Mouse (Mus musculus): ENCODE data around the gene App.

App gene

DNA sequence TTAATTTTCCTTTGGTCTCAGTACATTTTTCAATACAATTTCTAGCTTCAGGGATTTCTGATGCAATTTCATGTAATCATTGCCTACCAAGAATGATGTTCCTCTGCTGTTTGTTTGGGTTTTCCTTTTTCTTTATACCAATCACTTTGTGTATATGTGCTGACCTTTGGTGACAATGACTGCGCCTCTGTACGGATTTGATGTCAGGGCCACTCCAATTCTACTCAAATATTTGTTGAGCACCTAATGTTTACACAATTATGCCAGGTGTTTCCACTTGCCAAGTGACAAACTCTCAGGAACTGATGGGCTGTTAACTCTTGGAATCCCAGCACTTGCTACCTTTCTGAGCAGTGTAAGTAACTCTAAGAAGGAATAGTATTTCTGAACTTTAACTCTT, 98.2 kb downstream of the App start:
- DNase-seq (ENCODE audit: low read depth), result no peak

GRCm38 (mm10) chr16:85074889-85075288, 98.7 kb downstream of the App start:
- DNase-seq (ENCODE audit: low read depth), result no peak

GRCm38 (mm10) chr16:85072624-85073023, 100.9 kb downstream of the App start:
- no peak for DNase-seq (ENCODE audit: low read depth)

- DNase-seq (ENCODE audit: low read depth), result no peak
Measured at GRCm38 (mm10) chr16:85071791-85072190, 101.8 kb downstream of the App start.

DNA sequence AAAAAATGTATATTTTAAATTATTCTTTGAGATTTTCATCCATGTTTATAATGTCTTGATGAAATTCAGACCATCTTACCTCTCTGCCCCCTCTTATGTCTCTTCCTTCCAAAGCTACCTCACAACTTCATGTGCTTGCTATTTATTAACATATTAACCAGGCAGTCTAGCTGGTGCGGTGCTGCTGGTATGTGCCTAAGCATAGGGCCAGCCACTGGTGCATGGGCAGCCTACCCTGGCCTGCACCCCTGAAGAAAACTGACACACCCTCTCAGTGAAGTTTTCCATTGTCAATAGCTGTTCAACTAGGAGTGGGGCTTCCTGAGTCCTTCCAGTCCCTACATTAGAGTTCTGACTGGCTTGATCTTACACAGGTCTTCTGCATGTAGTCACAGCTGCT, 102.3 kb downstream of the App start:
- no peak for DNase-seq (ENCODE audit: low read depth)

GRCm38 (mm10) chr16:85067254-85067893, 106.2 kb downstream of the App start:
- DNase-seq (ENCODE audit: low read depth), result no peak

- DNase-seq (ENCODE audit: low read depth), result no peak
Measured at GRCm38 (mm10) chr16:85066227-85066626, 107.3 kb downstream of the App start.

- DNase-seq (ENCODE audit: low read depth), result no peak
Measured at GRCm38 (mm10) chr16:85064800-85065199, 108.8 kb downstream of the App start.

DNA sequence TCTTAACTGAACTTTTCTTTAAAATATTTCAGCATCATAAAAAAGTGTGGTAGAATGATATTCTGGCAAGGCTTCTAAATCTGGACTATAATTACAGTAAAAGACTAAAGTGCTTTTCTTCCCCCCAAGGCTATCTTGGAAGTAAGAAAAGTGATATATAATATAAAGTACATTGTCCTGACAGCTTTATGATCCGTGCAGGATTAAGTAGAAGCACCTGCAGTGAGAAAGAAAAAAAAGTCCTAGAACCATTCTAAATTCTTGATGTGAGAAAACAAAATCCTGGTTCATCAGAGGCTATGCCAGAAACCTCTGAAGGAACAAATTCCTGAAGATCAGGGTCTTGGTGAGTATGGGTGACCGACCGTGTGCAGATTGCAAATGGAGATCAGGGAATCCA, 110.8 kb downstream of the App start:
- DNase-seq (ENCODE audit: low read depth), result no peak

GRCm38 (mm10) chr16:85061725-85062124, 111.8 kb downstream of the App start:
- no peak for DNase-seq (ENCODE audit: low read depth)

DNA sequence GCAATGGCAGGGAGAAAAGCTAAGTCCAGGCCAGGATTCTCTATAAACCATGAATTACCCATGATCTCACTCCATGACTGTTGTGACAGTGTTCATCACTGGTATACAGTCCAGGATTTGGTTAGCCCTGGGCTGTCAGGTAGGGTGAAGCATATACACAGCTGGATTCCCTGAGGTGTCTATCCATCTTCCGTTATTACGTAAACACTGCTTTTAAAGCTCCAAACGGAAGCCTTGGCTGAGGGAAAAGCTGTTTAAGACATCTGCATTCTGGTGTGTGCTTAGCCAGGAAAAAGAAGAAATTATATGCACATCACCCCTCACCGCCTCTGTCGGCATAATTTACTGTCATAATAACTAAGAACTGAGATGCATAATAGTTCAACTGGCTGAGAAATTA, 115.4 kb downstream of the App start:
- no peak for DNase-seq (ENCODE audit: low read depth)

- DNase-seq (ENCODE audit: low read depth), result no peak
Measured at GRCm38 (mm10) chr16:85056212-85056611, 117.4 kb downstream of the App start.

DNA sequence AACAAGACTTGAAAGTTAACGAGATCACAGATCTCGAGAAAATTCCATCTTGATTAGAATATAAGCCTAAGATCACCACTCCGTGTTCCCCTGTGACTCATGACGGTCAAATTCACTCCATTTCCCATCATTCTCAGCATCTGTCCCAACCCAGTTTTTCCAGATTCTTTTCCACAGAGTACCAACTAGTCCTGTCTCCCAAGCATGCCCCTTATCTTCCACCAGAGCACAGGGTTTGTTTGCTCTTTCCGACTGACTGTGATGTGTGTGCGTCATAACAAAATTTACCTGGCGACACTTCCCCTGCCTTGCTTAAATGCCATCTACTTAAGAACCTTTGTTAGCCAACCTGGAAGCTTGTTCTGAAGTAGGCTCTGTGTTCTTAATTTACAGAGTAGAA, 119.6 kb downstream of the App start:
- DNase-seq (ENCODE audit: low read depth), result no peak

DNA sequence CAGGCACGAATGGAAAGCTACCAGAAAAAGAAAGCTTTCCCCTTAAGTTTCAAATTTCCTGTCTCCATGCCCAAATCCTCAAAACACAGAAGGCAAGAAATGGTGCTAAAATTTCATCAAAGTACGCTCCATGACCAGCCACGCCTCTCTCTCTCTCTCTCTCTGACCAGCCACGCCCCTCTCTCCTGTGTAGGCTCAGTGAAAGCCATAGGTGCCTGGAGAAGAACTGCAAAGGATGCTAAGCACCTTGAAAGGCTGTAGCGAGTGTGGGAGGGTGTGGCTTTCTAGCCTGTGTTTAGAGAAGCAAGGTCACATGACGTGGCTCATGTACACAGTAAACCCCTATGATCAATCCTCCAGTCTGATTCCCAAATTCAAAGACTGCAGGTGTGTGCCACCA, 126.3 kb downstream of the App start:
- DNase-seq (ENCODE audit: low read depth), result no peak

DNA sequence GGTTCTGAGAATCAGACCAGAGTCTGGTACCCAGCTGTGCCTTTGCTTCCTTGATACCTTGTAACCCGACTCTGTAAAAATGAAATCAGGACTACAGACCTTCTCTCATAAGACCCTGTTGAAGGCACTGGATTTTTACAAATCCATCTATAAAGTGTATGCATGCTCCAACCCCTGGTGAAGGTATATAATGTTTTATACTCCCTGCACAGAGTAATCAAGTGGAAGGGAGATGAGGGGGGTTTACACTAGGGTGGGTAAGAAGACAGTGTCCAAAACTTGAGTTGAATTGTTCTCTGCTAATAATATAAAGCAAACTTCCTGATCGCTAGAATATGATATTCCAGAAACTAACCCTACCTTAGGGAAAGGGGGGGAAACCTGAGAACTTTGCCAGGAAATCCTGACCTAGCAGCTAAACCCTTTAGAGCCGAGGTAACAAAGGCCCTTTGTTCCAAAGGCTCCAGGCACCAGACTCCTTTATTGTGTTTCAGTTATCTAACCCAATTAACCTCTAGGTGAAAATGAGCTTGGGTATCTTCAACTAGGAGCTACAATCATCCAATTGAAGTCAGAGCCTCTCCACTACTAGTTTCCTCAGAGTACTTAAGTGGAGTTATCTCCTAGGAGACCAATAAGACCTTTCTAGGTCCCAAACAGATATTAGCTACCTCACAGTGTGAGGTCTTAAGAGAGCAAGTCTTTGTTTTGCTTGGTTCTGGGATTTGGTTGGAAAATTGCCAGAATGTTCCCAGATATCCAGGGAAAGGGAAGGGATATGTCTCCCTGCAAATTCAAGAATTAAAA, 132.2 kb downstream of the App start:
- no peak for DNase-seq (ENCODE audit: low read depth)

- DNase-seq (ENCODE audit: low read depth), result no peak
Measured at GRCm38 (mm10) chr16:85038731-85039130, 134.8 kb downstream of the App start.

DNA sequence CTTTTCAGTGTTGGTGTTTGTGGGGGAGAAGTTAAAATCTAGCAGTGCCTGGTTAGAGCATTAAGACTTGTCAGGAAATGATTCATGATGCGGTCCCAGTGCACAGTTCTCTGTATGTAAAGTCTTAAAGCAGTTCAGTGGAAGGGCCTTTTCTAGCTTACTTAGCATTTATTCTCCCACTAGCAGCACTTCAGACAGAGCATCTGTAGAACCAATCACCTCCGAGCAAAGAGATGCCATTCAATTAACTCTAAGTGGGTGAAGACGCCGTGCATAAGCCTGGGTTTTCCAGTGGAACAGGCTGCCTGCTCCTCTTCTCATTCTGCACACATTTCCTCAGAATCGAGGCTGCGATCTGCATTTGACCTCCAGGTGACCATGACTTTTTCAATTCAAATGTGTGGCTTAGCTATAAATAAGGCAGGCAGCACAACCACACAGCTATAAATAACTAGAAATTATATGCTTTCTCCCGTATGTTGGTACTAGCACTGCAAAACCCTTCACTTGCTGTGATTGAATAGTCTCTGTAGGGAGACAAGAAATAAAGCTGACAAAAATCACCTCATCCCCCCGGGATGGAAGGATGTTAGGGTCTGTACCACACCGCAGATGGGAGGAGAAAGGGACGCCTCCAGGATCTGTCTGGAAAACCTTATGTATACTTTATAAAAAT, 135.5 kb downstream of the App start:
- no peak for DNase-seq (ENCODE audit: low read depth)

GRCm38 (mm10) chr16:85035815-85036214, 137.8 kb downstream of the App start:
- DNase-seq (ENCODE audit: low read depth), result no peak

GRCm38 (mm10) chr16:85033747-85034146, 139.8 kb downstream of the App start:
- DNase-seq (ENCODE audit: low read depth), result no peak

GRCm38 (mm10) chr16:85030810-85031209, 142.8 kb downstream of the App start:
- no peak for DNase-seq (ENCODE audit: low read depth)

DNA sequence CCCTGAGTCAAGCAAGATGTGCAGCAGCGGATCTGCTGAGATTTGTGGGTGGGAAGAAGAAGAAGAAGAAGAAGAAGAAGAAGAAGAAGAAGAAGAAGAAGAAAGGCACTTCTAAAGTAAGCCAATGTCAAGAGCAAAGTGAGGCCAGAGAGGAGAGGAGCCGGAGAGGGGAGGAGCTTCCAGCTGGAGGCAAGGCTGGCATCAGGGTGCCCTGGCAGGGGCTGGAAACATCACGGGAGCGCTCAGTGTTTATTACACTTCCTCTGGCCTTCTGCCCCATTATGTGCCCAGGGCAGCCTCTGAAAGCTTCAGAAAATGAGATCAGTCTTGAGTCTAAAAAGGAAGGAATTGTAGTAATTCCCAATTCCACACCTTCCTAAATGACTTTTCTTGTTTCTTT, 145.2 kb downstream of the App start:
- no peak for DNase-seq (ENCODE audit: low read depth)

- DNase-seq (ENCODE audit: low read depth), result no peak
Measured at GRCm38 (mm10) chr16:85024706-85025105, 148.9 kb downstream of the App start.

GRCm38 (mm10) chr16:85023106-85023505, 150.5 kb downstream of the App start:
- no peak for DNase-seq (ENCODE audit: low read depth)
